Mouse (Mus musculus): ENCODE measurements around the gene Syt8.
A peak's percentile ranks its signal among the peaks of the same experiment; 100 is the strongest.

Syt8 gene

DNA sequence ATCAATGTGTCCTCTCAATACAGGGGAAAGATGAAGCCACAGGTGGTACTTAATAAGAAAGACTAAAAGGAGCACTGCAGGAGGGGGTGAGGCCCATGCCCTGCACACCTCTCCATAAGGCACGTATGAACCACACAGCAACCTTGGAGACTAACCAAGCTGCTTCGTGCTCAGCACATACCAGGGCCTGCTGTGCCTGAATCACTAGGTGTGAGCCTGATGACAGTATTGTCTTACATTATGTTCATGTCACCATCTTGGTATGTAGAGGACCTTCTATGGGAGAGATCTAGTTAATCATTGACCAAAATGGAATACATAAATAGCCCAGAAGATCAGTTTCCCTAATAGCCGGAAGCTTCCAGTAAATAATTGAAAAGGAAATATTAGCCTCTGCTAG is 25.0 kb upstream of the Syt8 start:
- DNase-seq = no peak

DNA sequence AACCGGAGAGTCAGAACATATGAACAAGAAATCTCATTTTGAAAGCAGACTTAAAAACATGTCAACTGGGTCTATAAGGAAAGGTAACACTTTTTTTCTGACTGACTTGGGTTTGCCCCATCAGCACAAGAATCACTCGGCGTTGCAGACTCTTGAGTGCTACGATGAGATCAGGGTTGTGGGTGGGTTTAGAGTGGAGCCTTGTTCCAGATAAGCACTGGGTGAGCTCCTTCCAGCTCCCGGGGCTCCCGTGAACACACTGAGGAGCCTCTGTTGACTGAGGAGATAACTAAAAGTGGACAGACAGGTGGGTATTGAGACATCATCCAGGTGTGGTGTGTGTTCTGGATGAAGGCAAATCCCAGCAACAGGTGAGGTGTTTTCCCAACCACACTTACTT is 21.4 kb upstream of the Syt8 start:
- no peak for DNase-seq

DNA sequence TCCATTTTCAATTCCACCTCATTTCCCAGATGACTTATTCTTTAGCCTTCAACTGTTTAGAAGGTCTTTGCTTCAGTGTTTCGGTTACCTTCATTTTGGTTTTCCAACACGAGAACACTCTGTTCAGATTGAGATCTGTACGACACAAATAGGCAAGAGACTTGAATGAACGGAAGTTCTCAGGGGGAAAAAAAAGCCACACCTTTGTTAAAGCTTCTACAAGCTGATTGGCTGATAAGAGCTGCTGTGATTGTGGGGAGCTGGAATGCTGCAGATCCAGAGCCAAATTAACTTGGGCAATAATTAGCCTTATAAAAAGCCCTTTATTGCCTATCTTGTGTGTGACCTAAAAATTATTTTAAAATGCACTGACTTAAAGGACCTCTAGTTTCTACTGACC is 19.3 kb upstream of the Syt8 start:
- DNase-seq = no peak

DNA sequence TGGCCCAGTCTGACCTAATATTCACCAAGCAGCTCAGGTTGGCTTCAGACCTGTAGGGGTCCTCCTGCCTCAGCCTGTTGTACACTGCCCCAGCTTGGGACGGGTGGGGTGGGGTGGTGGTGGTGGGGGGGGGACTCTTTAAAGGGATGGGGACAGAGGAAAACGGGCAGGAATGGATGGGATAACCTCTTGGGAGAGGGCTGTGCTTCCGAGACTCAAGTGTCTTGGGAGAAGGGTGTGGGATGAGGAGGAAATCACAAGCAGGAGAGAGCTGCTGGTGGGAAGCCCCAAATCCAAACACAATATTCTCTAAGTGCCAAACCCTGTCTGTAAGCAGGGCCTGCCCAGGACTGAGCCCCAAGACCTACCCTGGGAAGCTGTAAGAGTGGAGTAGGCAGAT is 18.4 kb upstream of the Syt8 start:
- DNase-seq = no peak

DNA sequence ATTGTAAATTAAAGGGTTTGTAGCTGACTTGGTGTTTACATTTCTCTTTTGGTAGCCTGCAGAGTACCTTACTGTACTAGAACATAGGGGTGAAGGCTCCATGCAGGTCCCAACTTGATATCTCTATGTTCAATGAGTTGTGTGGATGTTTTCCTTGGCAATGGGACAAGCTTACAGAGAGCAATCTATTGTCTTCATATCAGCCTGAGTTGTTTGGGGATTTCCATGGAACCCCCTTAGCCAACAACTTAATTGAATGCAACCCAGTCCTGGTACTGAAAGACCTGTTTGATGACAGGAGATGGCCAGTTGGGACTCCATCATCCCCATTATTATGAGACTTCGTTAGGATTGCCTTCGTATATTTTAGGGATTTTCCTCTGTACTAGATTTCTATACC is 16.6 kb upstream of the Syt8 start:
- no peak for DNase-seq

DNA sequence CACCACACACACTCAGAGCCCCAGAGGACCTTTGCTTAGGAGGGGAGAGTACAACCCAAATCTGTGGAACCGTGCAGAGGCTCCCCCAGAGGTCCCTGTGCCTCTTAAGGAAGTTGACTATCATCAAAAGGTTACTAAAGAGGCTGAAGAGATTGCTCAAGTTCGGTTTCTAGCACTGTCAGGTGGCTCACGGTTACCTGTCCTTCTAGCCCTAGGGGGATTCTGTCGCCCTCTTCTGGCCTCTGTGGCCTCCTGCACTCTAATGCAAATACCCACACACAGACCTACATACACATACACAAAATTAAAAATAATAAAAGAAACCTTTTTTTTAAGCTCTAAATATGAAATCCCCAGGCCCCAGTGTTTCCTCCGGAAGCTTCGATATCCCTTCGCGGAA is 16.0 kb upstream of the Syt8 start:
- DNase-seq = no peak

DNA sequence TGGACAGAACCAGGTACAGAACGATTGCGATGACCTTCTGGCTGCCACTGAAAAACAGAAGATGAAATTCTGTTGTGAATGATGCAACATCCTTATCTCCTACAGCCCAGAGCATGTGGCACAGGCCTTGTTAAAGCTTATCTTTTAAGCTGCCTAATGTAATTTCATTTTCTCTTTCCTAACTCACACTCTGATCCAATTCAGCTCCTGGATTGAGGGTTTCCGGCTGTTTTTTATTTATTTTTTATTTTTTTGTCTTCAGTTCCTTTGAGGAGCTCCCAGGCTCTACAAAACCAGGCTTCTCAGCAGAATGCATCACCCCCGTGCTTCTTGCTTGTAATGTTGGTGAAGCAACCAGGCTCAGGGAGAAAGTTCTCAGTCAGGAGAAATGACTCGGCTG is 14.8 kb upstream of the Syt8 start:
- DNase-seq = no peak

DNA sequence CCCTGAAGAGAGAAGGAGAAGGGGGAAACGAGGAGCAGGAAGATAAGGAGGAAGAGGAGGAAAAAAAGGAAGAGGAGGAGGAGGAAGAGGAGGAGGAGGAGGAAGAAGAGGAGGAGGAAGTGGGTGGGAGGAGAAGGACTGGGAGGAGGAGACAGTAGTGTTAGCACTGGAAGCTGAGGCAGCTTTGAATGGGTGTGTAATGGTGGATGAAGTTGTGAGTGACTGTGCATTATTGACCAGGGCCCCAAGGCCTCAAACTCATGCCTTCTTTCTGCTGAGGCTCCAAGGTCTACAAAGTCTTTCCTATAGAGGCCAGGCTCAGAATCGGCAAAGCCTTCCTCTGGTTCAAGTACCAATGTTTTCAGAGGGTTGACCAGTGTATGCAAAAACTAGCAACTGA is 12.8 kb upstream of the Syt8 start:
- no peak for DNase-seq

DNA sequence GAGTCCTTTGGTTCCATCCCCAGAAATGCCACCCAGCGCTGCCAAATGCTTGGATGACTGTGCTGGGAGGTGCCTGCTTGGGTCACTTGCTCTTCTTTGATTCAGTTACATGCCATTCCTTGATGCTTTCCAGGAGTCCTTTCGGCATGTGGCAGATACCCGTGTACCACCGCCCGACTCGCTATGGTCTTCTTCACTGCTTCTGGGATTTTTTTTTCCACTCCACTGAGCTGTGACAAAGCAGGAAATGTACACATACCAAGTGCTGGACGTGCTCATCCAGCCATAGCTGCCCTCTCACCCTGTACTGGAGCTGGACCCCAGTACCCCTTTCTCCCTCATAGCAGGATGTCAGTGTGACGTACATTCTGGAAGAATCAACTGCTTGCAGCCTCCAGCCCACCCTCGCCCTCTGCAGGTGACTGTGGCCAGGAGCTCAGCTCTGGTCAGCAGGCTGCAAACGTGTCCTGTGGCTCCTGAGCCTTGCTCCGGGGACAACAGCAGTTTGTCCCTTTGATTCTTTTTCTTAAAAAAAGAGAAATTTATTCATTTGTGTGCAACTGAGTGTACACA is 8.9 kb upstream of the Syt8 start:
- DNase-seq = no peak

DNA sequence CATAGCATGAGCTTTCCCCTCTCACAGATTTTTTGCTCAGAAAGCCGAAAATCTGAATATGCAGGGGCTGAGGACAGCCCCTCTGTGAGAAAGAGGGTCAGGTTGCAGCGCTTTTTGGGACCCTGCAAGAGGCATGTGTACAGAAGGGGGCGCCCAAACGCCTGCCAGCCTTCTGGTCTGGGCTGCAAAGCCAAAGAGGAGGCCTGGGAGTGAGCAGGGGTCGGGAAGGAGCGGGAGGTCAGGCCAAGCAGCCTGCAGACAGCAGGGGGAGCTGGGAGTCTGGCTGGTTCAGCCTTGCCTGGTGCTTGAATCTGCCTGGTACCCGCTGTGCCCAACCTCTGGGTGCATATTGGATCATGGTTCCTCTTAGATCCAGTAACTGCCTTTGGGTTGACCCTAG is 6.4 kb upstream of the Syt8 start:
- peak; percentile 64 to 66 for DNase-seq

DNA sequence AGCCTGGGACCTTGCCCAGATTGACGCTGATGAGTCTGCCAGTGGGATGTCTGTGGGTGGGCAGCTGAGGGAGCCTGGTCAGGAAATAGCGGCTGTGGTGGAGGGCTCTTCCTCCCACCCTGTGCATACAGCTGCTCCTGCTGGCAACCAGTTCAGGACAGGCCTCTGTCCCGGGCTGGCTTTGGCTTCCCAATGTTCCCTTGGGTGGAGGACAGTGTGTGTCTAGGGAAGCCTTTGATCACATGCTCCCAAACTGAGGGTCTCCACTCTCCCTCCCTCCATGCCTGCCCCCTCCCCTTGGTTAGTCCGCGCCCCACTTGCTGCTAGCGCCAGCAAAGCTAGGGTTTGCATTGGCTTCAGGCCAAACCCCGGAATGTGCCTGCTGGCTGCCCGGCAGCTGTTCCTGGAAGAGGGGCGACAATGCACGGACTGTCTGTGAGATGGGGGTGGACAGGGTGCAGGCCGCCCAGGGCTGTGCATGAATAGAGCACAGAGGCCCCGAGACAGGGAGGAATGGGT is 4.4 kb upstream of the Syt8 start:
- DNase-seq = peak; percentile 78 to 85

DNA sequence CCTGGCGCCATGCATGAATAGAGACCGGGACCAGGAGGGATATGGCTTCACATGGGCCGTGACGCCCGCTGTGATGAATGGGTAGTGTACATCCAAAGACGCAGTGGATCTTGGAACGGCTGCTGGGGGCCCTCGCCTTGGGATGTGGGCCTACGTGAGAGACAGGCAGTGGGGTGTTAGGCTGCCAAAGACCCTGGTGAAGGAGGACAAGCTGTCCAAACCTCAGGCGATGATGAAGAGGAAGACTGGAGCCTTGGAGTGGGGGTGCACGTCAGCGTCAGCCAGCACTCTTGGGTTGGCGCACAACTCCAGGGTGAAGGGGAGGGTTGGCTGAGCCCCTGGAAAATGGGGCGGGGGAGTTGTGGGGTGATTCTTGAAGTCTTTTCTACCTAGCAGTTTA is 3.5 kb upstream of the Syt8 start:
- peak; percentile 50 to 76 for DNase-seq

DNA sequence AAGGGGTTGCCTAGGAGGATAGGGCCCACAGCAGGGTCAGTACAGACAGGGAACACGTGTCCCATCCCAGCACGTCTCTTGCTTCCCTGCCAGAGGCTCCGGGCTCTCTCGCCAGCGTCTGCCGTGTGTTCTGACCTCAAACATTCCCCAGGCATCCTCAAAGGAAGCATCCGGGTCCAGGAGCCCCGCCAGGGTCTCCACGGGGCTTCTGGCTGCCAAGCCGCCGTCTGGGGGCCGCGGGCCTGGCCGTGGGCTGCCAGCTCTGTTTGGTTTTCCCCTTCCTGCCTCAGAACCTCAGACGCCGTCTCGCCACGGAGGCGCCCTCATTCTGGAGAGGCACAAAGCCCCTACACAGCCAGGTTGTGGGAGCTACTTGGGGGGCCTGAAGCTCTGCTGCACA is 1.0 kb upstream of the Syt8 start:
- peak in 1 of 2 experiments; percentile 43 for DNase-seq

DNA sequence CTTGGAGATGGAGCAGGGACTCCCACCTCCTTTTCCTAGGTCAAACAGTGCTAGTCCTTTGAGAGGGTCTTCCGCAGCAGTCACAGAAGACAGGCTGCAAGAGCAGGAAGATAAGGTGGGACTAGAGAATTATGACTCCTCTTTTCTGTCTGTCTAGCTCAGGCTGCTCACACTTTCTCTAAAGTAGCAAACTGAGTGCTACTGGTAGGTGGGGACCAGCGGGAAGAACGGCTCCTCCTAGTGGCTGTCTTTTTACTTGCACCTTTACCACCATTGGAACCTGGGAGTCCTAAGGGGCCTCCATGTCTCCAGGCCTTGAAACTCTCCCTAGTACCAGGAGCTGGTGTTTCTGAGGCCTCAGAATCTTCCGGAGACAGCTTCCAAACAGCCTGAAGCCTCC is 874 bp downstream of the Syt8 start:
- peak; percentile 43 to 79 for DNase-seq

DNA sequence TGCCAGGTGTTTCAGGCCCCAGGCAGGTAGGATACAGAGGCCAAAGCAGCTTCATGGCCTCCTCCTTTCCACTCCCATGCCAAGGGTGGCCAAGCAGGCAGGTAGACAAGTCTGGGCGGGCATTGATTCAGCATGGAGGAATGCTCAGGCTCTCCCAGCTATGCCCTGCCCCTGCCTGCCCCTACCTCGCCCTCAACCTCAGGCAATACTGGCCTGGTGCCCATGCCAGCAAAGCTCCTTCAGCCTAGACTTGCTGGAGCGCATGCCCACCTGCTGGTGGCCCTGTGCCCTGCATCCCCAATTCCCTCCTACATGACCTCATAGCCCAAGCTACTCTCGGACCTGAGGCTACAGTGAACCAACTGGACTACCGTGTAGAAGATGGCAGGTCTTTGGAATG is 2.7 kb downstream of the Syt8 start:
- DNase-seq = peak; percentile 69 to 76

DNA sequence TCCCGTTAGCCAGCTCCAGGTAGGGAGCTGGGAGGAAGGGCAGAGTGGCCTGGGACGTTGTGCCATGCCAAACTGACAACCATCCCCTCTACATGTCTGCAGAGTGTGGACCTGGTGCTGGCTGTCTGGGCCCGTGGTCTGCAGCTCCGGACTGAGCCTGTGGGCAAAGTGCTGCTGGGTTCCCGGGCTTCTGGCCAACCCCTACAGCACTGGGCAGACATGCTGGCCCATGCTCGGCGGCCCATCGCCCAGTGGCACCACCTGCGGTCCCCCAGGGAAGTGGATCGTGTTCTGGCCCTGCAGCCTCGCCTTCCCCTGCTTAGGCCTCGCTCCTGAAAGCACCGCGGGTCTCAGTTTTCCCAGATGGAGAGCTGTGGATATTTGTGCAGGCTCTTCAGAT is 5.3 kb downstream of the Syt8 start:
- DNase-seq = no peak

DNA sequence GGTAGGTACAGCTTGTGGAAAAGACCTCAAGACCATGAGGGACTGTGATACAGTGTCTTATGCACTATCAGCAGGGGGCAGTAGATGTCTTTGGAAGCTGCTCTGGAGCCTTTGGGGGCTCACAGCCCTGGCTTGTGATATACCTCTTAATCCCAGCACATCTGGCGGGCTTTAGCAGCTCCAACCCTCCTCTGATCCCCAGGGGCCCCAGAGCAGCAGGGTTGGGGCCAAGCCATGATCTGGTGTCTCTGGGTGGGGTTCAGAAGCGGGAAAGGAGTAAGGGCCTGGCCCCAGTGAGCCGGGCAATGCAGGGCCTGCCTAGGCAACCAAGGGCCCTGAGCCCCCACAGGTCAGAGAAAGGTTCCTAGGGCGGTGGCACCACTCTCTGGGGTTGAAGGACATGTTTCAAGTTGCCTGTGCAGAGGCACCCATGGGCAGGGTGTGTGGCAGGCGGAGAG is 6.0 kb downstream of the Syt8 start:
- peak in 1 of 2 experiments; percentile 63 for DNase-seq

DNA sequence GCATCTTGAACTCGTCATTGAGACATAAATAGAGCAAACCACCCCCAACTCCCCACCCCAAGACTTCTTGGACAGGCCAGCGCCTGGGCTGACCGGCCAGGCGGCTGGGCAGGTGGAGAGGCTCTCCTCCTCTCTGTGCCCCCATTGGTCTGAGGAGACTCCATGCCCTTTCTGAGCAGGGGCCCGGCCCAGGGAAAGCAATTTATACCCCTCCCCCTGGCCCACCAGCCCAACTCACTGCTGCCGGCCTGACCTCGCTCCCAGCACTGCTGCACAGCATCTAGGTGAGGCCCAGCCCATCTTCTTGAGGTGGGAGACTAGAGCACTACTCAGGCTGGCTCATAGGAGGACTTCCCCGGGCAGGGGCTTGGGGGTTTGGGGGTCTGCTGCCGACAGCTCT is 6.9 kb downstream of the Syt8 start, which contains the start of gene Tnni2:
Gene Tnni2 (plus strand): TSS at position 224 of the 400 bp plus-strand sequence.
- DNase-seq = no peak

DNA sequence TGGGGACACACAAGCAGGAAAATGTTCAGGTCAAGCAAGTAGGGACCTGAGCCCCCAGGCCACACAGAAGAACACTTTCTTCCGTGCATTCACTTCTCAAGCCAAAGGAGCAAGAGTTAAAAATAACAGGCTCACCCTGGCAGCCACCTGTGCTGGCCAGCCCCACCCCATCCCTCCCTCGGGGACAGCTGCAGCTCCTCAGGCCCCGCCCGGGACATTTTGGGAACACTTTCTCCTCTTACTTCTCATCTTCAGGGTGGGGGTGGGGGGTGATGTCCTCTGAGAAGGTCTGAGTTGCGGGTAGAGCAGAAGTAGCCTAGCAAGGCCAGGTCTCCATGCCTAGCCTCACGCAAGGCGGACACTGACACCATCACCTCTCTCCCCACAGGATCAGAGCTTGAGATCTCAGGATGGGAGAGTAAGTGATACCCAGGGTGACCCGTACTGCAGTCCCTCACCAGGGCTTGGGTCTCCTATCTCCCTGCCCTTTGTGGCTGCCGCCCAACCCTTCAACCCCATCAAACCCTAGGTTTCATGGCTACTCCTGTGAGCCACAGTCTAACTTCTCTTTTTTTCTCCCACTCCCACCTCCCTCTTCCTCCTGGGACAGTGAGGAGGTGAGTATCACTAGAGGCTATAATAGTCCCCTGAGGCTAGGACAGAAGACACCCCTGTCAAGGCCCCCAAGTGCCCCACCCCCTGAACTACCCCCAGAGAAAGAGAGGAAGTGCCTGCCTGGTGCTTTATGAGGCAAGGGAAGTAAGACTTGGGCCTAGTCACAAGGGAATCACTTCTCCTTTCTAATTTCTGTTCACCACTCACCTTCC is 7.6 kb downstream of the Syt8 start:
- DNase-seq = no peak

DNA sequence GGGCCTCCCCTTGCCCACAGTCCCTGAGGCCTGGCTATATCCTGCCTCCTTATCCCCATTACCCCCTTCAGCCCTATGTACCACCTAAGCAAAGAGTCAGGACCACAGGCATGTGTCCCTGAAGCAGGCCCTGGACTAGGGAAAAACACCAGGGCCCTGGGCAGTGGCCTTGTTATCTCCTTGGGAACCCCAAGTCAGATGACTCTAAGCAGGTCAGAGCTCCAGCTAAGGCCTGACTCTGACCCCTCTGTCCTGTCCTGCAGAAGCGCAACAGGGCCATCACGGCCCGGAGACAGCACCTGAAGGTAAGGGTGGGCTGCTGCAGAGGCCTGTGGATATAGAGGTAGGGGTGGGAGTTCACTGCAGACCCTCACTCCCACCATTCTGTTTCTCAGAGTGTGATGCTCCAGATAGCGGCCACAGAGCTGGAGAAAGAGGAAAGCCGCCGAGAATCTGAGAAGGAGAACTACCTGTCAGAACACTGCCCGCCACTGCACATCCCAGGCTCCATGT is 8.3 kb downstream of the Syt8 start:
- no peak for DNase-seq

DNA sequence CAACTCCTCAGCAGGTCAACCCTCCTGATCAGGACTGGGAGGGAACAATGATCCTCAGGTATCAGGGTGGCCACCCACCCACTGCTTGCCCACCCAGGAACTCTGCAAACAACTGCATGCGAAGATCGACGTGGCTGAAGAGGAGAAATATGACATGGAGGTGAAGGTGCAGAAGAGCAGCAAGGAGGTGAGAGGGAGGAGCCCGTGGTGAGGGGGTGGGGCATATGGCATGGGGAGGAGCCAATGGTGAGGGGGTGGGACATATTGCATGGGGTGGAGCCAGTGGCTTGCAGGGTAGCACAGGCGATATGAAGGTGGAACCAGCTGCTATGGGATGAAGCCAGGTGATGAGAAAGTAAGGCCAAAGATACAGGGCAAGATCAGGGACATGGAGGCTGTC is 8.8 kb downstream of the Syt8 start:
- no peak for DNase-seq

DNA sequence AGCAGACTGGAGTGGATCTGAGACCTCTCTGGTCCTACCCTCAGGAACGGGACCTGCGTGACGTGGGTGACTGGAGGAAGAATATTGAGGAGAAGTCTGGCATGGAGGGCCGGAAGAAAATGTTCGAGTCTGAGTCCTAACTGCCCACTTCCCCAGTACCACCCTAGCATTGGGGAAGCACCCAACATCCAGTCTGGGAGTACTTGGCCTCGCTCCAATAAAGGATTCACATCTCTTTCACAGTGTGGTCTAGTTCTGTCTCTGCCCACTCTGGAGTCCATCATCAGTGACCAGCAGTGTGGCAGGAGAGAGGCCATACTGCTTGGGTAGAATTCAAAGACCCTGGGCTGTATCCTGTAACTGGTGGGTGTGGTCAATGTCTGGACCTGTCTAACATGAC is 9.5 kb downstream of the Syt8 start:
- DNase-seq = no peak

DNA sequence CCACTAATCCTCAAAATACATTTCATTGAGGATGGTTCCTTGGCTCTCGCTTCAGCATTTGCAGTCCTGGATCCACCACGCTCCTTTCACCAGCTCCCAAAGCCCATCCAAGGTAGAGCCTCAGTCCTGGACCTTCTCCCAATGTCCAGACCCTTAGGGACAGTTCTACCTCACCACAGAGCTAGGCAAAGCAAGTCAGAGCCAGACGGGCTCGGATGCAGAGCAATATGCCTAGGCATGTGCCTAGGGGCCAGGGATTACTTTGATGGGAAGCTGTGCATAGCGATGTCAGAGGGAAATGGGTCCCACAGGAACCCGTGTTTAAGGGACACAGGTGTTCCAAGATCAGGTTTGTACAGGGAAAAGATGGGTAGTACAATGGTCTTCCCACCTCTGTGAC is 10.7 kb downstream of the Syt8 start:
- DNase-seq = no peak

DNA sequence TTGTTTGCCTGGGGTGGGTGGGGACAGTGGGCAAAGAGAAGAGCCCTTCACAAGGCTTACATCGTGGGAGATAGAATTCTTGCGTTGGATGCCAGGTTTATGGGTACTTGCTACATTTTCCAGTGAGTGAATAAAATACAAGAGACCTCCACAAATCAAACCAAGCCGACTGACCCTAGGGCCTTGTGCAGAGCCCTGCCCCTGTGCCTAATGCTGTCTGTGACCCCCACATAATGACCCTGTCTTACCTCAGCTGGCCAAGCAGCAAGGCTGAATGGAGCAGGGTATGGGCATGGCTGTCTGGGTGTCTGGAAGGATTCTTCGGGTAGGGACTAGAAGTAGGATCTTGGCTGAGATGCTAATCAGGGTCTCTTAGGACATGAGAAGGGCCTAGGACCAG is 11.6 kb downstream of the Syt8 start:
- DNase-seq = no peak
